Mouse (Mus musculus) forelimb bud, embryonic 11.5 days (tissue): ENCODE data around the gene Mfap3l.
"Not testable (repeated sequence)": the region's sequence is repeated elsewhere in the genome, so short reads cannot be mapped to it uniquely, and the experiment has no call there.

Source experiments
- DNase-seq: peaks from one replicate; pipeline ENCODE4 v3.0.0-alpha.2; 2012; ENCODE audit warnings: low read depth, low spot score

The Mfap3l gene

DNA sequence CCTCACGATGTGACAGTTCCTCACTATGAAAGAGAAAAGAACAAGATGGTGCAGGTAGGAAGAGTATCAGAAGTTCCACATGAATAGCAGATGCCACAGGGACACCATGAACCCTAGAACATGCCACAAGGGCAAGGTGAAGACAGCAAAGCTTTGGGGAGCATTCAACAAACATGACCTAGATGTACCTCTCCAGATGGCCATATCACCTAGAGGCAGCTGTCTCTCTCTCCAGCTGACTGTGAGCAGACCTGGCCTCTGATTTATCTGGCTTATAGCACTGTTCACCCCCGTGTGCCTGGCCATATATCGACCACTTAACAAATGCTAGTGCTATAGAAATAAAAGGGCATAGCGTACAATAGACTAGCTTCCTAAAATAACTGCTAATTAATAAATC lies 17.5 kb downstream of the Mfap3l start:
- no peak for DNase-seq

DNA sequence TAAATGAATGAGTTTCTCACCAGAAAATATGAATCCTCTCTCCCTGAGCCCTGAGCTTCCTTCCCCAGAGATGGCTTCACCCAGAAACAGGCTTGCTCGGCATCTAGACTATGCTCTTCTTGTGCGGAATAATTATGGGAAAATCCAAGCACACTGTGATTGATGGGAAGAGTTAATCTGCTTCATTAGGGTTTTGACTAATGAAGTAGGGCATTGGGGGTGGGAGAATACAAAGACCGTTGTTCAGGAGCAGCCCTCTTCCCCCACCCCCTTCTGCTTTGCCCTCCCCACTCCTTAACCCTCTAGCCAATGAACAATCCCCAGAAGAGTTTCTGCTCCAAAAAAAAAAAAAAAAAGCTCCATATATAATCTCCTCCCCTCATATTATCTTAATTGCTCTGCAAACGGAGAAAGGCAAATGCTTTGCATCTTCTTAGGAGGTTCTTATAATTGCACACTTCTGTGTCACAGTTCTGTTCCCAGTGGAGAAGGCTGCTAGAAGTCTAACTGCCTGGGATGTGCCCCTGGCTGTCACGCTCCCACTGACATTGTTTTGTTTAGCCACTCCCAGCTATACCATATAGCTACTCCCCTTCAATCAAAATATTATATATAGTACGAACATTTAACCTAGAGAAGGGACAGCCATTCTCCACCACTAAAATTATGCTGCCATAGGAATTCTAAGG lies 24.9 kb downstream of the Mfap3l start:
- DNase-seq = no peak

DNA sequence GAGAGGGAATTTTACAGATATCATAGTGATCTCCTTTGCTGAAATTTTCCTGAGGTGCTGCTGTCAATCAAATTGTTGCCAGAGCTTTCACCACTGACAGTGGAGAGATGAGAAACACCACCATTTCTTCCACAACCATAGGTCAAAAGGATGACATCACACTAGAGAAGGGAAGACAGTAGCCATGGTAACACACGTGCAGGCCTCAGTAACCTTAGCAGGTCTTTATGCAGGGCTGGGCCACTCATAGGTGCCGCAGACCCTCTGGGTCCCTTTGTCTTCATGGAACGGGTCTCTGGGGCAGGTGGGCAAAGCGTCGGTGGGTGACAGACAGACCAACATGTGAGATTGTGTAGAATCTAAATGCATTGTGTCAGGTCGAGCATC lies 25.5 kb downstream of the Mfap3l start:
- DNase-seq = no peak

DNA sequence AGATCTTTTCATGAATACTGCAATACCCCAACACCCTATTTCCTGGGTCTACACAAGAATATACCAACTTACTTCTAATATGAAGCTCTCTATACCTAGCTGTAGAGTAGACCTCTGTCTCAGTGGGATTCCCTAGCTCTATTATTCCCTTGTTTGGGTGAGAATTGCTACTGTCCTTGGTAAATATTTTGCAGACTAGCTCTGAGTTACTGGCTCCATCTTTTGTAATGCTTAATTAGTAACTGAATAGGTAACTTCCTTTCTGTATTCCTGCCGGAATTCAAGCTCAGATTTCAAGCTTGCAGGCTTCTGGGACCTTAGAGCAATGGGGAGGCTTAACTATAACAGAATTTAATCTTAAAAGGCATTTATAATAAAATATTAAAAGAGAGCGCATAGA lies 26.1 kb downstream of the Mfap3l start:
- not testable (repeated sequence) for DNase-seq

GRCm38 (mm10) chr8:60659721-60660120 lies 27.1 kb downstream of the Mfap3l start:
- DNase-seq = no peak

- no peak for DNase-seq
Observed at GRCm38 (mm10) chr8:60661191-60661590, 28.6 kb downstream of the Mfap3l start.

DNA sequence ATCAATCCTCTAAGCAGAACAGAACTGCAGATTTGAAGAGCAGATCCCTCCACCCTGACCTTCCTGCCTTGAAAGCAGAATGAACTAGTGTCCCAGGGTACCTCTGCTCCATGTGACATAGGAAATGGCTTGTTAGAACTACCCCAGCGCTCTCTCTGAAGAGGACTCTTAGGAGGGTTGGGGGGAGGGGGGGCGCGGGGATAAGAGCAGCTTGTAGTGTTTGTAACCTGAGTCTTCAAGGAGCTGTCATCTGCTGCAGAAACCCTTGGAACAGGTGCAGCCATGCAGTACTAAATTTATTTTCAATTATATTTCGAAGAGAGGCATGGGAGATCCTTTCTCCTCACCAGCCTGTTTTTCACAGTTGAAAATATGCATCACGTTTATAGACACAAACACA lies 30.9 kb downstream of the Mfap3l start:
- DNase-seq = no peak

GRCm38 (mm10) chr8:60665821-60666220 lies 33.2 kb downstream of the Mfap3l start:
- no peak for DNase-seq

- DNase-seq = no peak
Observed at GRCm38 (mm10) chr8:60666852-60667251, 34.2 kb downstream of the Mfap3l start.

GRCm38 (mm10) chr8:60678590-60678989 lies 46.0 kb downstream of the Mfap3l start:
- no peak for DNase-seq

GRCm38 (mm10) chr8:60681811-60682210 lies 49.2 kb downstream of the Mfap3l start:
- DNase-seq = no peak

DNA sequence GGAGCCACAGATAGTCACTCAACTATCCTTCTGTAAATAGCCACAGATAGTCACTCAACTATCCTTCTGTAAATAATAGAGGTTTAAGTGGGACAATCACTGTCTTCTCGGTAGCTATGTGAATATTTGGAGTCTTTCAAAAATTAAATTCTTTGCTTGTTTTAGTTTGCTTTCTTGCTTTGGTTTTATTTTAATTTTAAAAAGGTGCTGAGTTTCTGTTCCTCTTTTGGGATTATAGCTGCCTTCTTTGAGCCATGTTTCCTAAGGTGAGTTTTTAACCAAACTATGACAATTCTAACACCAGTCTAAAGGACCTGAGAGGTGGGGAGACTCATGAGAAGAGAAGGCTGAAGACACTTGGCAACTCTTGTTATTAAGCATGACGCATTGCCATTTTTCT lies 49.7 kb downstream of the Mfap3l start:
- DNase-seq = no peak

- no peak for DNase-seq
Observed at GRCm38 (mm10) chr8:60711516-60712086, 79.0 kb downstream of the Mfap3l start.

GRCm38 (mm10) chr8:60714724-60715123 lies 82.1 kb downstream of the Mfap3l start:
- DNase-seq = no peak

DNA sequence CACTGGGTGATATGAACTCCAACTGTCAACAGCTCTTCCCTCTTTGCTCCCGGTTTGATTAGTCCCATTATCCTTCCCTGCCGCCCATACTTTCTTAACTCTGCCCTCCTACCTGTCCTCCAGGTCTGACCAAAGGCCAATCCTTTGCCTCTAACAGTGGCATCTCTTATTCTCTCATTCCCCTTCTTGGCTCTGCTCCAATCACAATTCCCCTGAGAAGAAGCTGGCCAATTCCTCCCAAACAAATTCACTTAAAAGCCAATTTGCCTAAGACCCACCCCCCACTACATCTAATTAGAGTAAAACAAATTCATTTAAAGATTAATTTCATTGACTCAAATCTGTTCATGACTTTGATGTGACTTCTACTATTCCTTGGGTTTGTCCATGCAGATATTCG lies 86.1 kb downstream of the Mfap3l start:
- no peak for DNase-seq
